Mouse (Mus musculus) thymus, postnatal 0 days (tissue): Measurements from ENCODE around the gene Zzef1. TPM values are rescaled to one million over a fixed set of nuclear protein-coding genes. Genes with fewer than 3 reads are reported as not detected.

ENCODE experiments used
- DNase-seq: peaks from one replicate; pipeline ENCODE4 v3.0.0-alpha.2; 2015; ENCODE audit warnings: low spot score
- polyA plus RNA-seq: library from polyadenylated mRNA; unstranded; fragments of >200 nt; fragmentation: Nextera tagmentation; extraction: Ambion mirVana; gene quantifications from 2 replicates; pipeline ENCODE4 v1.2.1, GENCODE M21; 2015

The Zzef1 gene
- polyA plus RNA-seq, 1 experiment from 2014 or later: 14.9 TPM

DNA sequence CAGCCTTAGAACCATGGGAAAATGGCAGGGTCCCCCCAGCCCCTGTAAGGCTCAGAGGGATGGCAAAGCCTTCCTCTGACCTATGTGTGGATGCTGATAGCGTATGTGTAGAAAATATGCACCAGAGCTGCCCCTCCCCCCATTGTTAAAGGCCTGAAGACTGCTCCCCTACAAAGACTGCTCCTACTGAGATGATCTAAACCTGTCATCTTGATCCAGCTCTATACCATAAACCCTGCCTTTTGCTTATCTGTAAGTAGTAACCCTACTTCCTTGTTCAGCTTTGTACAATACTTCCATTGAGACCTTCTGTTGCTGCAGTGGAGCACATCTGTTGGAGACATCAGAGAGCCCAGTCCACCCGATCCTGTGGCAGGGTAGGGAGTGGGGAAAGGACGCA lies 9.2 kb downstream of the Zzef1 start:
- no peak for DNase-seq

DNA sequence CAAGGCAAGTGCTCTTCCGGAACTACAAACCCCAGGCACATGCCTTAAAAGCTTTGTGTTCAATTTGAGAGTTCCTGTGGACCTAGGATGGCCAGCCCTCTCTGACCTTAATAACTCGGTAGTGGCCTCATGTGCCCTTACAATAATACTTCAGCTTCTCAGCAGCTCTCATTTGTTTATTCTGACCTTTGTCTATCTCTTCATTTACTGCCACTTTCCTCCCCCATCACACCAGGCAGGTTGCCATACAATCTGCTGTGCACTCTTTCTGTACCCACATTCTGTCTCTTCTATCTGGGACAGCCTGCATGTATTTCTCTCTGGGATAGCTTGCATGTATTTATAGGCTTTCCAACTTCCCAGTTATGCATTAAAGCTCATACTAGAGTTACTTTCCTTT lies 10.5 kb downstream of the Zzef1 start:
- DNase-seq: no peak

DNA sequence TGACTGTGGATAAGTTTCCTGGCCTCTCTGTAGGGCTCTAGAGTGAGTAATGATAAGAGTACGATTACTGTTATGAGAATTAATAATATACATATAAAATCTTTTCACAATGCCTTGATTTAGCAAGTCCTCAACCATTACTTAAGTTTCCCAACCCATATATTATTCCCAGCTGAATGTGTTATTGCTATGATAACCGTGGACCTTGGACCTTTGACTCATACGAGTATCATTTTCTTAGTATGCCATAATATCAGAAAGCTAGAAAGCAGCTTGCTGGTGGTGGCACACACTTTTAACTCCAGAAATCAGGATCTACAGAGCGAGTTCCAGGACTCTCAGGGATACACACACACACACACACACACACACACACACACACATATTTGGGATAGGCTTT lies 12.0 kb downstream of the Zzef1 start:
- no peak for DNase-seq

DNA sequence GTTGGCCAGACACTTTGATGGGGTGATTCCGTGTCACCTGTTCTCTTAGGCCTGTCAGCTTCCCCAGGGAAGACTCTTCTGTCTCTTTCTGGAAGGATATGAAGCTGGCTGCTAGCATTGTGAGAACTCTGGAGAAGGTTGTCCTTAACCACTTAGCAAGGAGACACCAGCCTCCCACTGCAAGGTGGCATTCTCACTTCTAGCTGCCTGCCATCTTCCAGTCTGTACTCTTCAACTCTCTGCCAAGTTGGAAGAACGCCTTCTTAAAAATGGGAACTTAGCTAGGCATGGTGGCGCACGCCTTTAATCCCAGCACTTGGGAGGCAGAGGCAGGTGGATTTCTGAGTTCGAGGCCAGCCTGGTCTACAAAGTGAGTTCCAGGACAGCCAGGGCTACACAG lies 17.7 kb downstream of the Zzef1 start:
- DNase-seq: no peak

DNA sequence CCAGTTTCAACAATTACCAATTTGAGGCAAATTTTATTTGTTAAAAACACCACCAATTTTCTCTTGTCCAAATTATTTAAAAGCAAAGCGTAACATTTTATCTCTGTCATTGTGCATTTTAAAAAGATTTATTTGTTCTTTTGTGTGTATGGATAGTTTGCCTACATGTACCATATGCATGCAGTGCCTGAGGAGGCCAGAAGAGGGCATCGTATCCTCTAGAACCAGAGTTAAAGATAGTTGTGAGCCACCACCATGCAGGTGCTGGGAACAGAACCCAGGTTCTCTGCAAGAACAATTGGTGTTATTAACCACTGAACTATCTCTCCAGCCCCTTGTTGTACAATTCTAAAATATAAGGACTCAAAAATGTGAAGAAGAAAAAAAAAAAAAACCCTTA lies 18.2 kb downstream of the Zzef1 start:
- no peak for DNase-seq

DNA sequence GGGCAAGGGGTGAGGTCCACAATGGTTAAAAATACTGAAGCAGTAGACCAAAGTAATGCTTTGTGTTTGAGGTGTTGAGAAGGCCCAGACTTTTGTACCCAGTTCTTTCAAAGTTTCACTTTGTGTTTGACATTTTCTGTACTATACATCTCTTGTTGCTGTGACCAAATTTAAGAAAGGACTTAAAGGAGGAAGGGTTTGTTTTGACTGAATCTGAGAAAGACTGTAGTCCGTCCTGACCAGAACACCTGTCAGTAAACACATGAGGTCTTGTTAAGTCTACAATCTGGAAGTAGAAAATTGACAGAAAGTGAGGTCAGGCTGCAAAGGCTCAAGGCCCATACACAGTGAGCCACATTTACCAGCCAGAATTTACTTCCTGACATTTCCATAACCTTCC lies 20.8 kb downstream of the Zzef1 start:
- DNase-seq: no peak

DNA sequence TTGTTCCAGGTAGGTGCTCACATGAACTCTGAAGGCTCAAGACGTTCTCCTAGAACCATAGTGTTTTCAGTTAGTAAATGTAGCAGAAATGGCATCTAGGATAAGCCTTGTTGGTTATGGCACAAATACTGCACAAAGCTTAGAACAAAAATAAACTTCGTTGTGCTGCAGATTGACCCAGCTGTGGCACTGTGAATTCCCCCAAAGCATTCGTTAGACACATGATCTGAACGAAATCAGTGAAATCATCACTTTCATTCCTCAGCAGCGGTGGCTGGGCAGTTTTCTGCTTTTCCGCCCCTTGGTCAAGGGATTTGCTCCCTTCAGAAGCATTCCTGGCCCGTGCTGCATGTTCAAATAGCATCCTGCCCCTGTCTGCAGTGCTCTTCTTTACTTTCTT lies 22.0 kb downstream of the Zzef1 start:
- DNase-seq: no peak

DNA sequence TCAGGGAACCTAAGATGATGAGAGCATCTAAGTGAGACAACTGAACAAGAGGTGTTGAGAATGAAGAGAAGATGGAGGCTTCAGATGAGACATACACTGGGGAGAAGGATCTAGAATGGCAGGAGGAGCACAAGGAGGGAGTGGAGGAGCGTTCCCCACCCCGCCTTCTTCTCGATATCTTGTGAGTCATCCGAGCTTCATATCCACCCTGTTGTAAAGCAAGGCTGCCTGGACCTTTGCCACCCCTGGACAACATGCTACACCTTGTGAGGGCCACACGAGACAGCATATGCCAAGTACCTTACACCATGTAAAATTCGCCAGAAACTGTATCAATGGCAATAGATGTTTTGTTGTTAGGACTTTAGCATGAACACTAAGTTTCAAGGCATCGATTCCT lies 25.0 kb downstream of the Zzef1 start:
- DNase-seq: no peak

DNA sequence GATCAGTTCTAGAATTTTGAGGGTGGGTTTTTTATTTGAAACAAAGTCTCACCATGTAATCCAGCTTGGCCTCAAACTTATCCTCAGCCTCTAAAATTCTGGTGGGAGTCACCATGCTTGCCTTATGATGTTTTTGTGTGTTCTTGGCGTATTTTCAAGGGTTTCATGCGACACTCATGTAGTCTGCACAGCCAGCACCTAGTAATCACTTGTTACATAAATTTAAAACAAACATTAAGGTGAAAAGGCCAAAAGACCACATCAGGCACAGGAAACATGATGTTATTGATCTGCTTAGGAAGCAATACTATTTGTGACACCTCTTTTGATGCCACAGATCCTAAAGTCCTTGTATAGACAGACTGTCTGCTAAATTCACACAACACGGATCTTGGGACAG lies 33.8 kb downstream of the Zzef1 start:
- DNase-seq: no peak

DNA sequence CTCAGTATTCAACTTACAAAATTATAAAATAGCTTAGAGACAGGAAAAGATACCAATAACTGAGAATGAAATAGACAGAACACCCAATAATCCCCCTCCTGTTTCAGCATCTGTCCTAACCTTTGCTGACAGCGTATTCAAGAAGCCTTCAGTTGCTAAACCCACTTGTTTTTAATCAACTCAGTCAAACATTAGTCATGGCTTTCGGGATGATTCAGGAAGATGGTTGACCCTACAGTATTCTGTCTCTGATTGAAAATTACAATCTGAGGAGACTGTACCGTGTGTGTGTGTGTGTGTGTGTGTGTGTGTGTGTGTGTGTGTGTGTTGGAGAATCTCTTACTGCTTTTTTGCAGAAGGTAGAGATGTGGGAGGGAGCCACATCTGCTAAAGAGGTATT lies 46.7 kb downstream of the Zzef1 start:
- DNase-seq: no peak

DNA sequence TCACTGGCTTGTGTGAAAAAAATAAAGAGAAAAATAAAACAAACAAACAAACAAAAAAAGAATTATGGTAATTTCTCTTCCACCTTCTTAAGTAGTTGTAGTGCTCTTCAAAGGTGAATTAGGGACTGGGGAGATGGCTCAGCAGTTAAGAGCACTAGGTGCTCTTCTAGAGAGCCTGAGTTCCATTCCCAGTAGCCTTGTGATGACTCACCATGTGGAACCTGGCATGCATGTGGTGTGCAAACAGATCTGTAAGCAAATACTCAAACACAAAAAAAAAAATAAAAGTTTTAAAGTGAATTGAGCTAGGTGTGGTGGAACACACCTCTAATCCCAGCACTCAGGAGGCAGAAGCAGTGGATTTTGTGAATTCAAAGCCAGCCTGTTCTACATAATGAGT lies 47.5 kb downstream of the Zzef1 start:
- no peak for DNase-seq

DNA sequence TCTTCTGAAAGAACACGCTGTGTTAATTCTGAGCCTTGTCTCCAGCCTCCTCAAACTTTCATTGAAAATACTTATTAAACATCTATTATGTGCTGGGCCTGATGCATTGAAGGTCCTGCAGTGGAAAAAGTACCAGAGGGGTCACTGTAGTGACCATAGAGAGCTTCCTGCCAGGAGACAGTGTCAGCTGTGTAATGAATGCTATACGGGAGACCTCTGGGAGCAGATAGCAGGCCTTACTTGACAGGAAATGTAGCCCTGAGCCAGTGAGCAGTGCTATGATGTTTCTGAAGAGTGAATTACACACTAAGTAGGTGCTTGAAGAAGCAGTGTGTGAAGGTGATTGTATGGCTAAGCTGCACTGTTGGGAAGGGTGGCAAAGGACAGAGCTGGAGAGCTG lies 49.5 kb downstream of the Zzef1 start:
- DNase-seq: no peak

DNA sequence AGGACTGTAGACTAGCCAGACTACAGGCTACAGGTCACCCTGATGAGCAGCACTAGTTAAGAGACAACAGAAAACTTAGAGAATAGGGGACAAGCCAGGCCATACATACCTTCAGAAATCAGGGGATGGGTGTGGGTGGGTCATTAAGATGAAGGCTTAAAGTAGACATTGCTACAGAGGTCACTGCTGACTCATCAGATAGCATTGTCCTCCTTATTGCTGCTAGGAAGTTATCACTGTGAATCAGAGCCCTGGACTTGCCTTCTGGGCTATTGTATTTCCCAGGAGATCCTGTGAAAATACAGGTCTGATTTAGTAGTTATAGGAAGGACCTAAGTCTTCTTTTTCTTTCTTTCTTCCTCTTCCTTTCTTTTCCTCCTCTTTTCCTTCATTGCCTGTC lies 50.7 kb downstream of the Zzef1 start:
- no peak for DNase-seq

DNA sequence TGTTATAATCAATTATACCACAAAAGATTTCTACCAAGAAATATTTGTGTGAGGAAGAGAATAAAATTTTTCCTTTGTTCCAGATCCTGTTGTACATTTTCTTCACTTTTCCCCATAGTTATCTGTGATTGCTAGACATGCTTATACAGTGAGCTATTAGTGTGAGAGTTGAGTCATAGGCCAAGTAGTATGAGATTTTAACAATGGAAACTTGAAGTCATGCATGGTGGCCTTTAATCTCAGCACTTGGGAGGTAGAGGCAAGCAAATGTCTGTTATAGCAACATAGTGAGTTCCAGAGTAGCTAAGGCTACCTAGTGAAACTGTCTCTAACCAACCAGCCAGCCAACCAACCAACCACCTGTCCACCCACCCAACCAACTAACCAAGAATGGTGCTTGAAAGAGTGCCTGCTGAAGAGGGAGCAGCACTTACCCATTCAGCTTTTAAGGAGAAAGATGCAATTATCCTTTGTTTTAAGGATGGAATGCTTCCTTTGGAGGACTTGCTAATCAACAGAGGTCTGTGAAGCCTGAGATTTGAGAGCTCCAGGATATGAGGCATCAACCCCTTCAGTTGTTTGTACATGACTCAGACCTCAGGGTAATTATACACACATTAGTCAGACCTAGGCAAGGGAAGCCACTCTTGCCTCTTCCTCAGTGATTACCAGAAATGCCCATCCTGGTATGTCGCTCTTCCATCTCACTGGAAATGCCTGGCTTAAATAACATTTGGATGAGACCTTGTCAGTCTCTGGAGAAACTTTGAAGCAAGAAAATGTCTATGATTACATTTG lies 52.0 kb downstream of the Zzef1 start:
- no peak for DNase-seq

DNA sequence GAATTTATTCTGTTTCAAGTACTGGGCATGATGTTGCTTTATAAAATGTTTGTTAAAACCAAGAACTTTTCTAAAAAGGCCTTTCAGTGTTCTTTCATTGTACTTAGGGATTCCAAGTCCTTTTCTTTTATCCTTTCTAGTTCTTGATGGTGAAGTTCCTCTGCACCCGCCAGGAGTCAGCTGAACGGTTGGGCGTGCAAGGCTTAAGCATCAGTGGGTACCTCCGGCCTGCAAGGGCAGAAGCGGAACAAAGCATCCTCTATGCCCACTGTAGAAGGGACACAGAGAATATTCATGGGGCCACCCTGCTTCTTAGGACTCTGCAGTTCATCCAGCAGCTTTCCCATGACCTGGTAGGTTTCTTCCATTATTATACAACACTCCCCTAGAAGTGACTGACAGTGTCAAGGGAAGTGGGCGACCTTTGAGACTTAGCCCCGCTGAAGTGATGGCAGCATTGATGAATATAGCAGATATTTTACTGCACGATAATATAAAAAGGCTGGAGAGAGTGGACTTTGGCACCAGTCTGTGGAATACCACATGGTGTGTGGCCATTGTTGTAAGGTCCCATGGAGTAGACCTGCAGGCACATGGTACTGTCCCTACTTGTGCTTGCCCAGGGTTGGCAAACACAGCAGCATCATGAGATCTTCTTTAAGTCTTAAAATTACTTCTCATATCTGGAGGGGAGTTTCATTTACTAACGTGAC lies 54.5 kb downstream of the Zzef1 start:
- DNase-seq: no peak

DNA sequence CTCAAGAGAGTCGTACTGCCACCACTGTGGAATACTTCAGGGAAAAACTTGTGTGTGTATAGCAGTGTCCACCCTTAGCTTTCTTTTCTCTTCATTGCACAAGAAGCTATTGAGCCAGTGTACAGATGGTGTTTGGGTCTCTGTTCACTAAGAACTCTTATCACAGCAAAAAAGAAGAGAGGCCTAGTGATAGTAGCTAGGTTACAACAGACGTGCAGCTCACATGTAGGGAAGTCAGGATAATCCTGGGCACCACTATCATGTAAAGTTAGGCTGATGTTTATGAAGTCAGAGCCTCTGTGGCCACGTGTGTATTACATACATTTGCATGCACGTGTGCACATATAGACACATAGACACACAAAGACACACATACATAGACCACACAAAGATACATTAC lies 55.2 kb downstream of the Zzef1 start:
- DNase-seq: no peak

DNA sequence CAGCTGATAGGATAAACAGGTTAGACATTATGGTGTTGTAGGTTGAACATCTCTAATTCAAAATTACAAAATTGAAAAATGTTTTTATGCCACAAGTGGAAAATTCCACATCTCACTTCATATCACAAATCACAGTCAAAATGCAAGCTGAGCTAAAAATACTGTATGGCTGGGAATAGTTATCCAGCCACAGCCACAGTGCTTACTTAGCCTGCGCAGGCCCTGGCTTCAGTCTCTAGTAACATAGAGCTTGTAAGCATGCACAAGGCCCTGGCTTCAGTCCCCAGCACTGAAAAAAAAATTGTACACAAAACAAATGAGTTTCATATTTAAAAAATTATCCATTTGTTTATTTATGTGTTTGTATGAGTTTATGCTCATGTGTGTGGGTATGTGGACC lies 56.1 kb downstream of the Zzef1 start:
- no peak for DNase-seq

DNA sequence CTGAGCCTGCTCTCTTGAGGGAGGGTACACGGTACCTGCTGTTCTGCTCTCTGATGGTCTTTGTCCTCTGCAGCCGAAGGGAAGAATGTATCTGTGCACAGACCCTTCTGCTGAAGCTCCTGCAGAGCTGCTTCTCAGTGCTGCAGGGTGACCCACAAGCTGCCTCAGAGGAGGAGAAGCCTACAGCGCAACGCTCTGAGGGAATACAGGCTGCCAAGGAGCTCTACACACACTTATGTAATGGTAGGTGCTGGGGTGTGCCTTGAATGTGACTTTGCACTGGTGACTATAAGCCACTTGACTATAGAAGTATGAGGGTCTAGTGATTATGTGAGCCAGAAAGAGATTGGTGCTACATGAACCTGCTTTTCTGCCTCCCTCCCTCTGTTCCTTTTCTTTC lies 57.1 kb downstream of the Zzef1 start:
- no peak for DNase-seq

DNA sequence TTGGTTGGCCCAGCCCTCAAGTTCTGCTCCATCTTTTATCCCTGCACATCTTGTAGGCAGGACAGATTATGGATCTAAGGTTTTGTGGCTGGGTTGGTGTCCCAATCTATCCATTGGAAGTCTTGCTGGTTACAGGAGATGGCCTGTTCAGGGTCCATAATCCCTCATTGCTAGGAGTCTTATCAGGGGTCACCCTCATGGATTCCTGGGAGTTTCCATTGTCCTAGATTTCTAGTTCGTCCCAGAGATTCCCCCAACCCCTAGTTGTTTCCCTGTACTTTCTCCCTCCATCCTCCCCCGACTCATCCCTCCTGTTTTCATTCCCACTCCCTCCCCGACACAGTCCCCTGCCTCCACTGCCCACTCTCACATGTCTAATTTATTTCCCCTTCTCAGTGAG lies 58.2 kb downstream of the Zzef1 start:
- no peak for DNase-seq

DNA sequence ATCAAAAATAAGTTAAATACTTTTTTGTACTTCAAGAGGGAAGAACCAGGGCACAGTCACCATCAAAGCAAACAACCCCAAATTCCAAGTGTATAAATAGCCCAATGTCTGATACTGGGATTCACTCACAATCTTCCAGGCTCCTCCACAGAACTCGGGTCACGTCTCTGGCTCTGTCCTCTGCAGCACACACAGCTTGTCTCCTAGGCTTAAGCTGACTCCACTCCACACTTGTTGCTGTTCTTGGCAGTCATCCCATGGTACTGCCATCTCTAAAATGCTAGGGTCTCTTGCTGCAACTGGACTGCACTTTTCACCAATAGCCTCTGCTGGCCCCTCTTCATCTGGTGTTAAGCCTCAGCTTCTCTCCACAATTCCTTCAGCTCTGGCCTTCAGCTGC lies 60.7 kb downstream of the Zzef1 start:
- DNase-seq: no peak

DNA sequence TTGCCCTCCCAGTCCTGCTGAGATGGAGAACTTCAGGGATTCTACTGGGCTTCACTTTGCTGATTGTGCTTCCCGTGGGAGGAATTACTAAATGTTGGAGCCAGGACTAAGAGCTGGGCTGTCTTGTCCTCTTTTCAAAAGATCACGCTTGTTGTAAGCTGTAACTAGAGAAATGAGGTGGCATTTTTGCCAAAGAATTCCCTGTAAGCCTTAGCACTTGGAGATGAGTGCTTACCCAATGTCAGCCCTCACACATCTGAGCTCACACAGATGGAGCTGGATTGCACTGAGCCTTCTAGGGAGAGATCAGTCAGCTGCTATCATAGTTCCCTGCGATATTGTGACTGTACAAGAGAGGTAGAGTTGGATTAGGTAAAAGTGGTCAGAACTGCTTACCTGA lies 65.2 kb downstream of the Zzef1 start:
- DNase-seq: no peak

DNA sequence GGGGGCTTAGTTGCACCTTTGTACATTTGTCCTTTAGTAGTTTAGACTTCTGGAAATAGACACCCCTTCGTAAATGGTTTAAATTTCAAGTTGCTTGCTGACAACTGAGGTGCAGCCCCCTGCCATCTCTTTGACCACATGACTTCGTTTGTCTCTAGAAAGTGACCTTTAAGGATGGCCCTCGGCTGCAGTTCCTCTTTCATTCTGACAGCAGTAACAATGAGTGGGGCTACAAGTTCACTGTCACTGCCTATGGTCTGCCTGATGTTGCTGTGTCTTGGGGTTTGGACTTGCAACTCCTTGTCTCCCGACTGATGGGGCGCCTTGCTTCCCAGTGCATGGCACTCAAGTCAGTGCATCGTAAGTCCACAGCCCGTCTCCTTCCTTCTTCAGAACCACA lies 70.4 kb downstream of the Zzef1 start:
- no peak for DNase-seq

DNA sequence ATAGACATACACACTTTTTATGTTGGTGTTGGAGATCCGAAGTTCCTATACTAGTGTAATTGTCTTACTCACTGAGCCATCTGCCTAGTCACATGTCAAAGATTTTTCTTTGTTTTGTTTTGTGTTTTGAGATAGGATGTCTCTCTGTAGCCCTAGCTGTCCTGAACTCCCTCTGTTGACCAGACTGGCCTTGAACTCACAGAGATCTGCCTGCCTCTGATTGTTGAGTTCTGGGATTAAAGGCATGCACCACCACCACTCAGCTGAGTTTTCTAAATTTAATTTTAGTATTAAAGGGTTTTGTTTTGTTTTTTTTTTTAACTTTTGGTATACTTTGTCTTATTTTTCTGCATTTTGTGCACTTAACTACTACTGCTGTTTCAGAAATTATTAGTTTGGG lies 76.0 kb downstream of the Zzef1 start:
- DNase-seq: no peak
